Mouse (Mus musculus): Measurements from ENCODE around the gene Garnl3. TPM values are rescaled to one million over a fixed set of nuclear protein-coding genes. Genes with fewer than 3 reads are reported as not detected.

Garnl3 gene
- polyA plus RNA-seq, 1 experiment from 2014 or later: 18.5 TPM

GRCm38 (mm10) chr2:33086671-33087363 lies 44.6 kb downstream of the Garnl3 start:
- DNase-seq (ENCODE audit: low spot score) (no peak), ATAC-seq (ENCODE audit: low FRiP score) (no peak)
- H3K27ac ChIP-seq (ENCODE audit: low read depth, low read length): no peak overlapping the region
- no peaks in the 10 kb centered on the region for H3K27me3 ChIP-seq (ENCODE audit: control insufficient read depth, insufficient read depth, low read length)
- WGBS: 81% methylated on average over 7 of the region's 7 CpGs
- no peaks in the 10 kb centered on the region for H3K4me1 ChIP-seq (replicated peaks; ENCODE audit: control insufficient read depth, insufficient read depth, low read length)
- no peak overlapping the region for H3K4me2 ChIP-seq (replicated peaks; ENCODE audit: low read depth, low read length)
- H3K36me3 ChIP-seq (ENCODE audit: control insufficient read depth, insufficient read depth, low read length): no peaks in the 10 kb centered on the region
- no peak overlapping the region for H3K9ac ChIP-seq (ENCODE audit: low read depth, low read length)
- H3K4me3 ChIP-seq (ENCODE audit: low read depth, low read length): no peak overlapping the region
- H3K9me3 ChIP-seq (ENCODE audit: control insufficient read depth, low read length): no peaks in the 10 kb centered on the region

- DNase-seq (ENCODE audit: low spot score): no peak
- H3K4me2 ChIP-seq (replicated peaks; ENCODE audit: low read depth, low read length): no peak overlapping the region
- H3K27ac ChIP-seq (ENCODE audit: low read depth, low read length): no peak overlapping the region
- H3K9ac ChIP-seq (ENCODE audit: low read depth, low read length): no peak overlapping the region
- no peaks in the 10 kb centered on the region for H3K27me3 ChIP-seq (ENCODE audit: control insufficient read depth, insufficient read depth, low read length)
- H3K36me3 ChIP-seq (ENCODE audit: control insufficient read depth, insufficient read depth, low read length): no peaks in the 10 kb centered on the region
- H3K4me1 ChIP-seq (replicated peaks; ENCODE audit: control insufficient read depth, insufficient read depth, low read length): no peaks in the 10 kb centered on the region
- H3K9me3 ChIP-seq (ENCODE audit: control insufficient read depth, low read length): no peaks in the 10 kb centered on the region
- ATAC-seq (ENCODE audit: low FRiP score): no peak
- H3K4me3 ChIP-seq (ENCODE audit: low read depth, low read length): no peak overlapping the region
- WGBS: 47% methylated on average over 7 of the region's 7 CpGs
Measured at GRCm38 (mm10) chr2:33086016-33086596, 45.3 kb downstream of the Garnl3 start.

GRCm38 (mm10) chr2:33084221-33084620 lies 47.2 kb downstream of the Garnl3 start:
- no peak for DNase-seq (ENCODE audit: low spot score)
- Histone ChIP-seq H3K27ac (ENCODE audit: low read depth, low read length) (no peak overlapping the region), H3K4me3 (ENCODE audit: low read depth, low read length) (no peak overlapping the region), H3K36me3 (ENCODE audit: control insufficient read depth, insufficient read depth, low read length) (no peaks in the 10 kb centered on the region), H3K9ac (ENCODE audit: low read depth, low read length) (no peak overlapping the region), H3K9me3 (ENCODE audit: control insufficient read depth, low read length) (no peaks in the 10 kb centered on the region), H3K27me3 (ENCODE audit: control insufficient read depth, insufficient read depth, low read length) (no peaks in the 10 kb centered on the region), H3K4me2 (replicated peaks; ENCODE audit: low read depth, low read length) (no peak overlapping the region), H3K4me1 (replicated peaks; ENCODE audit: control insufficient read depth, insufficient read depth, low read length) (no peaks in the 10 kb centered on the region)
- WGBS: 87% methylated on average over 3 of the region's 3 CpGs
- ATAC-seq (ENCODE audit: low FRiP score): no peak

GRCm38 (mm10) chr2:33080166-33080565 lies 51.3 kb downstream of the Garnl3 start:
- no peaks in the 10 kb centered on the region for H3K4me1 ChIP-seq (replicated peaks; ENCODE audit: control insufficient read depth, insufficient read depth, low read length)
- DNase-seq (ENCODE audit: low spot score) (peak; percentile 20), ATAC-seq (ENCODE audit: low FRiP score) (no peak; the same call in 1 of the 2 replicates)
- H3K4me3 ChIP-seq (ENCODE audit: low read depth, low read length): no peak overlapping the region
- H3K36me3 ChIP-seq (ENCODE audit: control insufficient read depth, insufficient read depth, low read length): no peaks in the 10 kb centered on the region
- no peaks in the 10 kb centered on the region for H3K27me3 ChIP-seq (ENCODE audit: control insufficient read depth, insufficient read depth, low read length)
- no peaks in the 10 kb centered on the region for H3K9me3 ChIP-seq (ENCODE audit: control insufficient read depth, low read length)
- no peak overlapping the region for H3K9ac ChIP-seq (ENCODE audit: low read depth, low read length)
- no peak overlapping the region for H3K4me2 ChIP-seq (replicated peaks; ENCODE audit: low read depth, low read length)
- 56% methylated on average over 4 of the region's 4 CpGs for WGBS
- H3K27ac ChIP-seq (ENCODE audit: low read depth, low read length): no peak overlapping the region

GRCm38 (mm10) chr2:33077252-33077651 lies 54.2 kb downstream of the Garnl3 start:
- H3K4me2 ChIP-seq (replicated peaks; ENCODE audit: low read depth, low read length): no peak overlapping the region
- no peak overlapping the region for H3K27ac ChIP-seq (ENCODE audit: low read depth, low read length)

GRCm38 (mm10) chr2:33074931-33075330 lies 56.5 kb downstream of the Garnl3 start:
- DNase-seq (ENCODE audit: low spot score) (no peak), ATAC-seq (ENCODE audit: low FRiP score) (no peak)
- Histone ChIP-seq H3K4me2 (replicated peaks; ENCODE audit: low read depth, low read length) (no peak overlapping the region), H3K27me3 (ENCODE audit: control insufficient read depth, insufficient read depth, low read length) (no peaks in the 10 kb centered on the region), H3K4me1 (replicated peaks; ENCODE audit: control insufficient read depth, insufficient read depth, low read length) (no peaks in the 10 kb centered on the region), H3K9me3 (ENCODE audit: control insufficient read depth, low read length) (no peaks in the 10 kb centered on the region), H3K36me3 (ENCODE audit: control insufficient read depth, insufficient read depth, low read length) (no peaks in the 10 kb centered on the region), H3K4me3 (ENCODE audit: low read depth, low read length) (no peak overlapping the region), H3K9ac (ENCODE audit: low read depth, low read length) (no peak overlapping the region), H3K27ac (ENCODE audit: low read depth, low read length) (no peak overlapping the region)
- 60% methylated on average over 2 of the region's 2 CpGs for WGBS

More at GRCm38 (mm10) chr2:33077252-33077651, 54.2 kb downstream of the Garnl3 start:
- H3K36me3 ChIP-seq (ENCODE audit: control insufficient read depth, insufficient read depth, low read length): no peaks in the 10 kb centered on the region
- no peaks in the 10 kb centered on the region for H3K27me3 ChIP-seq (ENCODE audit: control insufficient read depth, insufficient read depth, low read length)
- no peaks in the 10 kb centered on the region for H3K9me3 ChIP-seq (ENCODE audit: control insufficient read depth, low read length)
- no peak overlapping the region for H3K9ac ChIP-seq (ENCODE audit: low read depth, low read length)
- DNase-seq (ENCODE audit: low spot score): peak; percentile 42
- no peak for ATAC-seq (ENCODE audit: low FRiP score)
- WGBS: 36% methylated on average over 3 of the region's 3 CpGs
- H3K4me1 ChIP-seq (replicated peaks; ENCODE audit: control insufficient read depth, insufficient read depth, low read length): no peaks in the 10 kb centered on the region
- H3K4me3 ChIP-seq (ENCODE audit: low read depth, low read length): no peak overlapping the region

GRCm38 (mm10) chr2:33074188-33074587 lies 57.3 kb downstream of the Garnl3 start:
- WGBS: 66% methylated on average over 3 of the region's 3 CpGs
- no peak overlapping the region for H3K4me2 ChIP-seq (replicated peaks; ENCODE audit: low read depth, low read length)
- H3K9me3 ChIP-seq (ENCODE audit: control insufficient read depth, low read length): no peaks in the 10 kb centered on the region
- ATAC-seq (ENCODE audit: low FRiP score) (no peak), DNase-seq (ENCODE audit: low spot score) (no peak)
- H3K27me3 ChIP-seq (ENCODE audit: control insufficient read depth, insufficient read depth, low read length): no peaks in the 10 kb centered on the region
- H3K9ac ChIP-seq (ENCODE audit: low read depth, low read length): no peak overlapping the region
- no peaks in the 10 kb centered on the region for H3K4me1 ChIP-seq (replicated peaks; ENCODE audit: control insufficient read depth, insufficient read depth, low read length)
- H3K27ac ChIP-seq (ENCODE audit: low read depth, low read length): no peak overlapping the region
- H3K4me3 ChIP-seq (ENCODE audit: low read depth, low read length): no peak overlapping the region
- H3K36me3 ChIP-seq (ENCODE audit: control insufficient read depth, insufficient read depth, low read length): no peaks in the 10 kb centered on the region

- no peak for DNase-seq (ENCODE audit: low spot score)
- no peak overlapping the region for H3K9ac ChIP-seq (ENCODE audit: low read depth, low read length)
- H3K4me1 ChIP-seq (replicated peaks; ENCODE audit: control insufficient read depth, insufficient read depth, low read length): no peaks in the 10 kb centered on the region
- ATAC-seq (ENCODE audit: low FRiP score): no peak
- H3K27me3 ChIP-seq (ENCODE audit: control insufficient read depth, insufficient read depth, low read length): no peaks in the 10 kb centered on the region
- H3K27ac ChIP-seq (ENCODE audit: low read depth, low read length): no peak overlapping the region
- no peak overlapping the region for H3K4me2 ChIP-seq (replicated peaks; ENCODE audit: low read depth, low read length)
- H3K9me3 ChIP-seq (ENCODE audit: control insufficient read depth, low read length): no peaks in the 10 kb centered on the region
- 76% methylated on average over 2 of the region's 2 CpGs for WGBS
- no peak overlapping the region for H3K4me3 ChIP-seq (ENCODE audit: low read depth, low read length)
- no peaks in the 10 kb centered on the region for H3K36me3 ChIP-seq (ENCODE audit: control insufficient read depth, insufficient read depth, low read length)
Measured at GRCm38 (mm10) chr2:33072333-33072732, 59.1 kb downstream of the Garnl3 start.

- H3K4me3 ChIP-seq (ENCODE audit: low read depth, low read length): no peak overlapping the region
- H3K36me3 ChIP-seq (ENCODE audit: control insufficient read depth, insufficient read depth, low read length): no peaks in the 10 kb centered on the region
- no peaks in the 10 kb centered on the region for H3K4me1 ChIP-seq (replicated peaks; ENCODE audit: control insufficient read depth, insufficient read depth, low read length)
- H3K9ac ChIP-seq (ENCODE audit: low read depth, low read length): no peak overlapping the region
- no peak for ATAC-seq (ENCODE audit: low FRiP score)
- no peak for DNase-seq (ENCODE audit: low spot score)
- WGBS: 56% methylated on average over 1 of the region's 1 CpGs
- H3K27me3 ChIP-seq (ENCODE audit: control insufficient read depth, insufficient read depth, low read length): no peaks in the 10 kb centered on the region
- no peaks in the 10 kb centered on the region for H3K9me3 ChIP-seq (ENCODE audit: control insufficient read depth, low read length)
- H3K4me2 ChIP-seq (replicated peaks; ENCODE audit: low read depth, low read length): no peak overlapping the region
- H3K27ac ChIP-seq (ENCODE audit: low read depth, low read length): no peak overlapping the region
Measured at GRCm38 (mm10) chr2:33065610-33066009, 65.8 kb downstream of the Garnl3 start.

All from hindbrain, embryonic 11.5 days (tissue).